Mouse (Mus musculus) thymus, adult 2 months (tissue): ENCODE measurements around the gene Tra2b. TPM values are rescaled to one million over a fixed set of nuclear protein-coding genes. Genes with fewer than 3 reads are reported as not detected.
"Not testable (repeated sequence)": the region's sequence is repeated elsewhere in the genome, so short reads cannot be mapped to it uniquely, and the experiment has no call there.

Experiments
- DNase-seq: peaks from one replicate; pipeline ENCODE4 v3.0.0; 2021
- H3K27ac ChIP-seq: fragments of 200-500 bp; 2 replicates; pipeline ENCODE4 v1.5.1; 2012; ENCODE audit warnings: low read length, control low read depth; ENCODE audit not compliant: control insufficient read depth, insufficient read depth
- H3K27me3 ChIP-seq: fragments of 200-500 bp; 2 replicates; pipeline ENCODE4 v1.6.1; 2012; ENCODE audit warnings: mild to moderate bottlenecking, low read length, moderate library complexity, mixed read lengths; ENCODE audit not compliant: control insufficient read depth, insufficient read depth
- H3K36me3 ChIP-seq: fragments of 200-500 bp; 2 replicates; pipeline ENCODE4 v1.6.1; 2012; ENCODE audit warnings: mild to moderate bottlenecking, low read length, moderate library complexity; ENCODE audit not compliant: control insufficient read depth, insufficient read depth
- H3K4me1 ChIP-seq: fragments of 200-500 bp; replicated peaks from 2 replicates; pipeline ENCODE4 v1.6.1; 2012; ENCODE audit warnings: low read length; ENCODE audit not compliant: control insufficient read depth, insufficient read depth
- H3K4me3 ChIP-seq: fragments of 200-500 bp; 2 replicates; pipeline ENCODE4 v1.5.1; 2012; ENCODE audit warnings: mild to moderate bottlenecking, low read length, control low read depth, moderate library complexity; ENCODE audit not compliant: control insufficient read depth, insufficient read depth
- CTCF ChIP-seq: fragments of 200-500 bp; IDR thresholded peaks from 2 replicates; pipeline ENCODE4 v1.5.1; 2012; ENCODE audit warnings: mild to moderate bottlenecking, control low read depth, low read length, moderate library complexity, borderline replicate concordance; ENCODE audit not compliant: control insufficient read depth, poor library complexity, insufficient read depth; ENCODE audit errors: extremely low read depth
- POLR2A ChIP-seq: fragments of 200-500 bp; IDR thresholded peaks from 2 replicates; pipeline ENCODE4 v1.6.1; 2012; ENCODE audit warnings: mild to moderate bottlenecking, low read length, control low read depth, moderate library complexity; ENCODE audit not compliant: control insufficient read depth, poor library complexity, insufficient read depth; ENCODE audit errors: extremely low read depth
- WGBS: fragments of 180-500 bp; shearing (Covaris S2); methylation state at CpG from one replicate; pipeline ENCODE4 v1.1.7; 2018; 5-methylcytosine and 5-hydroxymethylcytosine counted together
- polyA plus RNA-seq: library from polyadenylated mRNA; depleted of rRNA; stranded (reverse); fragments of >200 nt; gene quantifications from 2 replicates; pipeline ENCODE4 v1.2.3, GENCODE M21; 2012

The Tra2b gene
- polyA plus RNA-seq, 1 experiment, result 67.9 TPM

GRCm38 (mm10) chr16:22264962-22265848 lies 600 bp downstream of the Tra2b start:
- H3K36me3 ChIP-seq, result no peaks in the 10 kb centered on the region
- peak overlapping the region; percentile 90 for H3K27ac ChIP-seq
- DNase-seq, result peak; percentile 78
- H3K4me1 ChIP-seq, result peaks cover 6% of the 10 kb centered on the region
- under 1% methylated on average over 81 of the region's 81 CpGs for WGBS
- TF ChIP-seq POLR2A (no peak), CTCF (no peak)
- H3K4me3 ChIP-seq, result peak overlapping the region; percentile 96
- H3K27me3 ChIP-seq, result no peaks in the 10 kb centered on the region

- TF ChIP-seq POLR2A (no peak), CTCF (no peak)
- no peaks in the 10 kb centered on the region for H3K36me3 ChIP-seq
- no peaks in the 10 kb centered on the region for H3K27me3 ChIP-seq
- peak overlapping the region; percentile 90 for H3K27ac ChIP-seq
- no peak for DNase-seq
- peak overlapping the region; percentile 96 for H3K4me3 ChIP-seq
- H3K4me1 ChIP-seq, result peaks cover 6% of the 10 kb centered on the region
- under 1% methylated on average over 16 of the region's 16 CpGs for WGBS
Observed at GRCm38 (mm10) chr16:22264232-22264961, 1.4 kb downstream of the Tra2b start.

GRCm38 (mm10) chr16:22263124-22263523 lies 2.7 kb downstream of the Tra2b start:
- H3K27ac ChIP-seq, result no peak overlapping the region
- H3K4me3 ChIP-seq, result no peak overlapping the region
- no peaks in the 10 kb centered on the region for H3K27me3 ChIP-seq
- TF ChIP-seq CTCF, result no peak
- TF ChIP-seq POLR2A, result no peak
- H3K4me1 ChIP-seq, result peaks cover 6% of the 10 kb centered on the region
- DNase-seq, result no peak
- H3K36me3 ChIP-seq, result no peaks in the 10 kb centered on the region

GRCm38 (mm10) chr16:22261563-22261962 lies 4.2 kb downstream of the Tra2b start:
- no peaks in the 10 kb centered on the region for H3K27me3 ChIP-seq
- no peak for DNase-seq
- H3K4me1 ChIP-seq, result peaks cover 3% of the 10 kb centered on the region
- no peaks in the 10 kb centered on the region for H3K36me3 ChIP-seq
- no peak for TF ChIP-seq CTCF
- no peak for TF ChIP-seq POLR2A
- WGBS, result 59% methylated on average over 2 of the region's 2 CpGs
- H3K27ac ChIP-seq, result no peak overlapping the region
- no peak overlapping the region for H3K4me3 ChIP-seq

- DNase-seq, result no peak
- Histone ChIP-seq H3K4me3 (no peak overlapping the region), H3K27ac (no peak overlapping the region), H3K36me3 (0 out of 2 replicates have a peak, but pooled peaks cover 1% of the 10 kb centered on the region), H3K4me1 (peaks cover 3% of the 10 kb centered on the region; the same call in 1 of the 2 replicates), H3K27me3 (no peaks in the 10 kb centered on the region)
- WGBS, result 58% methylated on average over 3 of the region's 3 CpGs
- TF ChIP-seq CTCF (no peak), POLR2A (no peak)
Observed at GRCm38 (mm10) chr16:22260423-22261143, 5.2 kb downstream of the Tra2b start.

GRCm38 (mm10) chr16:22252255-22252654 lies 13.6 kb downstream of the Tra2b start:
- 88% methylated on average over 6 of the region's 6 CpGs for WGBS
- not testable (repeated sequence) for DNase-seq, H3K27ac ChIP-seq, H3K4me1 ChIP-seq, H3K4me3 ChIP-seq, H3K27me3 ChIP-seq
- H3K36me3 ChIP-seq, result peaks cover 75% of the 10 kb centered on the region
